Mouse (Mus musculus): ENCODE measurements around the gene Gm13290. TPM values are rescaled to one million over a fixed set of nuclear protein-coding genes. Genes with fewer than 3 reads are reported as not detected.
"Not testable (repeated sequence)": the region's sequence is repeated elsewhere in the genome, so short reads cannot be mapped to it uniquely, and the experiment has no call there.

Gene Gm13290
- total RNA-seq, 2 experiments from 2014 or later, result not detected

GRCm38 (mm10) chr4:88782335-88782734, 8.7 kb downstream of the Gm13290 start:
- peak; percentile 33 for DNase-seq

GRCm38 (mm10) chr4:88785409-88785808, 11.8 kb downstream of the Gm13290 start, which contains the start of gene Gm13276:
Gene Gm13276 (plus strand): TSS chr4:88785709.
- DNase-seq, result not testable (repeated sequence)

GRCm38 (mm10) chr4:88788402-88788801, 14.8 kb downstream of the Gm13290 start, which contains the start of gene Gm13277:
Gene Gm13277 (plus strand): TSS chr4:88788632.
- peak; percentile 79 for DNase-seq

GRCm38 (mm10) chr4:88791250-88791649, 17.6 kb downstream of the Gm13290 start, which contains the start of gene Gm13278:
Gene Gm13278 (plus strand): TSS chr4:88791550.
- DNase-seq, result not testable (repeated sequence)

GRCm38 (mm10) chr4:88793936-88794675, 20.5 kb downstream of the Gm13290 start, which contains the start of gene Gm13275:
Gene Gm13275 (plus strand): TSS chr4:88794487.
- peak; percentile 79 for DNase-seq

GRCm38 (mm10) chr4:88797097-88797496, 23.5 kb downstream of the Gm13290 start, which contains the start of gene Gm13279:
Gene Gm13279 (plus strand): TSS chr4:88797397.
- DNase-seq, result not testable (repeated sequence)

- DNase-seq, result not testable (repeated sequence)
Observed at GRCm38 (mm10) chr4:88799365-88799764, 25.7 kb downstream of the Gm13290 start, which contains the start of gene Gm13285. Gene Gm13285 (plus strand): TSS chr4:88799665.

GRCm38 (mm10) chr4:88802954-88803353, 29.3 kb downstream of the Gm13290 start, which contains the start of gene Gm13287:
Gene Gm13287 (plus strand): TSS chr4:88803254.
- not testable (repeated sequence) for DNase-seq

GRCm38 (mm10) chr4:88805231-88805630, 31.6 kb downstream of the Gm13290 start, which contains the start of gene Gm13288:
Gene Gm13288 (plus strand): TSS chr4:88805531.
- not testable (repeated sequence) for DNase-seq

- peak; percentile 50 for DNase-seq
Observed at GRCm38 (mm10) chr4:88805761-88806160, 32.1 kb downstream of the Gm13290 start.

GRCm38 (mm10) chr4:88815928-88816327, 42.3 kb downstream of the Gm13290 start, which contains the start of gene Ifna7:
Gene Ifna7 (plus strand): TSS chr4:88816228.
- DNase-seq, result no peak

- DNase-seq, result no peak
Observed at GRCm38 (mm10) chr4:88819659-88820058, 46.0 kb downstream of the Gm13290 start, which contains the start of gene Ifna11. Gene Ifna11 (plus strand): TSS chr4:88819959.

GRCm38 (mm10) chr4:88822995-88823394, 49.4 kb downstream of the Gm13290 start:
- DNase-seq, result no peak

Other genes starting within 250 kb of the Gm13290 start
- gene Ifna15, start 215.6 kb upstream of the Gm13290 start, total RNA-seq (2021), result not detected
- not detected for gene Ifna14, start 202.0 kb upstream of the Gm13290 start, total RNA-seq (2021)
- gene Ifna9, start 181.4 kb upstream of the Gm13290 start, total RNA-seq (2021), result not detected
- gene Ifna12, start 170.5 kb upstream of the Gm13290 start, total RNA-seq (2021), result not detected
- not detected for gene C87499, start 139.4 kb upstream of the Gm13290 start, total RNA-seq (2021)
- gene Ifna13, start 129.4 kb upstream of the Gm13290 start, total RNA-seq (2021), result not detected
- not detected for gene Ifna16, start 96.9 kb upstream of the Gm13290 start, total RNA-seq (2021)
- not detected for gene Ifna2, start 89.9 kb upstream of the Gm13290 start, total RNA-seq (2021)
- gene Ifnab, start 82.5 kb upstream of the Gm13290 start, total RNA-seq (2021), result not detected
- under 1 TPM; 0.36 to 0.52 TPM for gene Gm26566, start 52.0 kb upstream of the Gm13290 start, total RNA-seq (2021)
- gene Klhl9, start 51.4 kb upstream of the Gm13290 start, total RNA-seq (2021), result 10 to 100 TPM; 89.6 to 91.9 TPM
- not detected for gene Gm13271, start 19.0 kb upstream of the Gm13290 start, total RNA-seq (2021)
- not detected for gene Gm13283, start 13.7 kb upstream of the Gm13290 start, total RNA-seq (2021)
- not detected for gene Gm13289, start 3.1 kb downstream of the Gm13290 start, total RNA-seq (2021)
- gene Gm13272, start 6.0 kb downstream of the Gm13290 start, total RNA-seq (2021), result not detected
- under 1 TPM in 1 of 2 experiments, not detected in 1; 0.23 TPM for gene Ifnz, start 8.3 kb downstream of the Gm13290 start, total RNA-seq (2021)
- not detected for gene Gm13276, start 11.9 kb downstream of the Gm13290 start, total RNA-seq (2021)
- gene Gm13277, start 14.8 kb downstream of the Gm13290 start, total RNA-seq (2021), result not detected
- not detected for gene Gm13278, start 17.7 kb downstream of the Gm13290 start, total RNA-seq (2021)
- not detected for gene Gm13275, start 20.7 kb downstream of the Gm13290 start, total RNA-seq (2021)
- gene Gm13279, start 23.6 kb downstream of the Gm13290 start, total RNA-seq (2021), result not detected
- under 1 TPM in 1 of 2 experiments, not detected in 1; 0.31 TPM for gene Gm13285, start 25.8 kb downstream of the Gm13290 start, total RNA-seq (2021)
- not detected for gene Gm13287, start 29.4 kb downstream of the Gm13290 start, total RNA-seq (2021)
- under 1 TPM in 1 of 2 experiments, not detected in 1; 0.14 TPM for gene Gm13288, start 31.7 kb downstream of the Gm13290 start, total RNA-seq (2021)
- not detected for gene Ifna7, start 42.4 kb downstream of the Gm13290 start, total RNA-seq (2021)
- gene Ifna11, start 46.1 kb downstream of the Gm13290 start, total RNA-seq (2021), result not detected
- gene Ifna6, start 53.6 kb downstream of the Gm13290 start, total RNA-seq (2021), result not detected
- gene Ifna5, start 61.7 kb downstream of the Gm13290 start, total RNA-seq (2021), result not detected
- not detected for gene Ifna4, start 68.0 kb downstream of the Gm13290 start, total RNA-seq (2021)
- not detected for gene Ifna1, start 76.3 kb downstream of the Gm13290 start, total RNA-seq (2021)
- not detected for gene Ifne, start 106.4 kb downstream of the Gm13290 start, total RNA-seq (2021)